Mouse (Mus musculus) MEL (cell line): ENCODE measurements around the gene Gm17651.

ENCODE experiments used
- CTCF ChIP-seq, 3 experiments: IDR thresholded peaks in 2 of 3; conservative IDR thresholded peaks in 1 of 3; 2 replicates each; pipeline ENCODE4 v1.5.1; 2011 to 2012; ENCODE audit warnings: low read length in 3 of 3, low read depth in 2 of 3, mild to moderate bottlenecking in 2 of 3, improper control_type of control experiment in 1 of 3, inconsistent platforms in 1 of 3, mixed read lengths in 1 of 3, moderate library complexity in 1 of 3; ENCODE audit not compliant: control insufficient read depth in 1 of 3, insufficient read depth in 1 of 3, poor library complexity in 1 of 3, severe bottlenecking in 1 of 3
- E2F4 ChIP-seq: IDR thresholded peaks from 2 replicates; pipeline ENCODE4 v1.6.1; 2011; ENCODE audit warnings: low read depth, low read length, improper control_type of control experiment, borderline replicate concordance
- EP300 ChIP-seq, 2 experiments: IDR thresholded peaks; 2 replicates each; pipeline ENCODE4 v1.6.1; 2011; ENCODE audit warnings: improper control_type of control experiment in 2 of 2, low read length in 2 of 2, low read depth in 1 of 2, mild to moderate bottlenecking in 1 of 2
- GATA1 ChIP-seq: IDR thresholded peaks from 2 replicates; pipeline ENCODE4 v1.6.1; 2011; ENCODE audit warnings: low read depth, low read length, improper control_type of control experiment
- MAFK ChIP-seq: IDR thresholded peaks from 2 replicates; pipeline ENCODE4 v1.6.1; 2011; ENCODE audit warnings: low read depth, mild to moderate bottlenecking, low read length, improper control_type of control experiment, borderline replicate concordance
- MAX ChIP-seq: IDR thresholded peaks from 2 replicates; pipeline ENCODE4 v1.6.1; 2011; ENCODE audit warnings: low read length, improper control_type of control experiment
- MYC ChIP-seq: IDR thresholded peaks from 2 replicates; pipeline ENCODE4 v1.6.1; 2011; ENCODE audit warnings: low read depth, mild to moderate bottlenecking, low read length, improper control_type of control experiment, moderate library complexity
- POLR2A ChIP-seq, 2 experiments: IDR thresholded peaks; 2 replicates each; pipeline ENCODE4 v1.6.1; 2011 to 2012; ENCODE audit warnings: low read length in 2 of 2, mild to moderate bottlenecking in 2 of 2, control low read depth in 1 of 2, improper control_type of control experiment in 1 of 2, low read depth in 1 of 2, moderate library complexity in 1 of 2; ENCODE audit not compliant: control insufficient read depth in 1 of 2, insufficient read depth in 1 of 2, poor library complexity in 1 of 2
- RAD21 ChIP-seq: IDR thresholded peaks from 2 replicates; pipeline ENCODE4 v1.6.1; 2011; ENCODE audit warnings: mild to moderate bottlenecking, low read depth, low read length, improper control_type of control experiment
- TAL1 ChIP-seq: IDR thresholded peaks from 2 replicates; pipeline ENCODE4 v1.6.1; 2012; ENCODE audit warnings: mild to moderate bottlenecking, inconsistent platforms, low read length, moderate library complexity, mixed read lengths
- TCF12 ChIP-seq: IDR thresholded peaks from 2 replicates; pipeline ENCODE4 v1.6.1; 2014; ENCODE audit warnings: low read depth, mild to moderate bottlenecking, inconsistent platforms, low read length, improper control_type of control experiment, moderate library complexity

GRCm38 (mm10) chr3:97697291-97697690 lies 22.8 kb upstream of the Gm17651 start:
- TF ChIP-seq RAD21: no peak
- TF ChIP-seq GATA1: no peak
- no peak for TF ChIP-seq CTCF (IDR thresholded peaks at IDR 0.05 in 2 of 3, conservative IDR thresholded peaks at IDR 0.05 in 1 of 3; ENCODE audit: control insufficient read depth in 1 of 3, insufficient read depth in 1 of 3, low read depth in 2 of 3, low read length in 3 of 3, poor library complexity in 1 of 3, severe bottlenecking in 1 of 3)
- TF ChIP-seq MAFK: no peak
- TF ChIP-seq MAX: no peak
- TF ChIP-seq TCF12: no peak
- TF ChIP-seq E2F4: no peak
- no peak for TF ChIP-seq POLR2A (IDR thresholded peaks at IDR 0.05; ENCODE audit: control insufficient read depth in 1 of 2, insufficient read depth in 1 of 2, low read depth in 1 of 2, low read length in 2 of 2, poor library complexity in 1 of 2)
- no peak for TF ChIP-seq EP300 (IDR thresholded peaks at IDR 0.05; ENCODE audit: low read depth in 1 of 2, low read length in 2 of 2)
- TF ChIP-seq TAL1: no peak
- TF ChIP-seq MYC: no peak
